Mouse (Mus musculus) kidney, adult 2 months (tissue): ENCODE results near the gene Gm11042.

Experiments used
- CTCF ChIP-seq: fragments of 200-500 bp; conservative IDR thresholded peaks from 2 replicates; pipeline ENCODE4 v1.5.1; 2011; ENCODE audit warnings: low read depth, mild to moderate bottlenecking, control low read depth, low read length, moderate library complexity, mixed read lengths; ENCODE audit not compliant: insufficient read depth, insufficient read length
- POLR2A ChIP-seq: fragments of 200-500 bp; IDR thresholded peaks from one replicate; pipeline ENCODE4 v1.6.1; 2011; ENCODE audit warnings: low read depth, low read length, control low read depth

- TF ChIP-seq CTCF (no peak), POLR2A (no peak)
Measured at GRCm38 (mm10) chr12:74363076-74363475, 46.9 kb upstream of the Gm11042 start.
